Mouse (Mus musculus): ENCODE results near the gene Ankrd39.

Ankrd39 gene

GRCm38 (mm10) chr1:36546888-36547471, at the start of gene Ankrd39:
Gene Ankrd39, minus strand, starts transcription at chr1:36547445.
- peak; percentile 98 for DNase-seq

- DNase-seq: peak; percentile 78
Measured at GRCm38 (mm10) chr1:36596114-36596513, 48.9 kb upstream of the Ankrd39 start.

- DNase-seq: no peak
Measured at GRCm38 (mm10) chr1:36595167-36595931, 48.1 kb upstream of the Ankrd39 start.

- DNase-seq: no peak
Measured at GRCm38 (mm10) chr1:36593099-36593498, 45.9 kb upstream of the Ankrd39 start.

GRCm38 (mm10) chr1:36591408-36591807, 44.2 kb upstream of the Ankrd39 start:
- DNase-seq: no peak

GRCm38 (mm10) chr1:36590664-36591063, 43.4 kb upstream of the Ankrd39 start:
- no peak for DNase-seq

- DNase-seq: peak; percentile 82
Measured at GRCm38 (mm10) chr1:36589486-36589885, 42.2 kb upstream of the Ankrd39 start.

- peak; percentile 66 for DNase-seq
Measured at GRCm38 (mm10) chr1:36588476-36589450, 41.5 kb upstream of the Ankrd39 start.

GRCm38 (mm10) chr1:36587860-36588259, 40.6 kb upstream of the Ankrd39 start:
- no peak for DNase-seq

GRCm38 (mm10) chr1:36586288-36586687, 39.0 kb upstream of the Ankrd39 start:
- no peak for DNase-seq

- DNase-seq: no peak
Measured at GRCm38 (mm10) chr1:36583408-36584116, 36.3 kb upstream of the Ankrd39 start.

GRCm38 (mm10) chr1:36582211-36582610, 35.0 kb upstream of the Ankrd39 start:
- DNase-seq: no peak

GRCm38 (mm10) chr1:36581260-36581659, 34.0 kb upstream of the Ankrd39 start:
- no peak for DNase-seq

GRCm38 (mm10) chr1:36580384-36581207, 33.4 kb upstream of the Ankrd39 start:
- peak; percentile 80 for DNase-seq

- peak; percentile 58 for DNase-seq
Measured at GRCm38 (mm10) chr1:36579974-36580383, 32.7 kb upstream of the Ankrd39 start.

GRCm38 (mm10) chr1:36576991-36577675, 29.9 kb upstream of the Ankrd39 start:
- DNase-seq: no peak

- DNase-seq: no peak
Measured at GRCm38 (mm10) chr1:36575347-36575746, 28.1 kb upstream of the Ankrd39 start.

- DNase-seq: peak; percentile 34
Measured at GRCm38 (mm10) chr1:36574196-36574955, 27.1 kb upstream of the Ankrd39 start.

GRCm38 (mm10) chr1:36573524-36573923, 26.3 kb upstream of the Ankrd39 start:
- DNase-seq: no peak

- DNase-seq: no peak
Measured at GRCm38 (mm10) chr1:36572709-36573108, 25.5 kb upstream of the Ankrd39 start.
